Mouse (Mus musculus) spleen, postnatal 14 days (tissue): ENCODE results near the gene Ggt1.

Source experiments
- DNase-seq, 2 experiments: peaks; one replicate each; pipeline ENCODE4 v3.0.0; 2021 to 2022; ENCODE audit warnings: low spot score in 2 of 2

The Ggt1 gene

DNA sequence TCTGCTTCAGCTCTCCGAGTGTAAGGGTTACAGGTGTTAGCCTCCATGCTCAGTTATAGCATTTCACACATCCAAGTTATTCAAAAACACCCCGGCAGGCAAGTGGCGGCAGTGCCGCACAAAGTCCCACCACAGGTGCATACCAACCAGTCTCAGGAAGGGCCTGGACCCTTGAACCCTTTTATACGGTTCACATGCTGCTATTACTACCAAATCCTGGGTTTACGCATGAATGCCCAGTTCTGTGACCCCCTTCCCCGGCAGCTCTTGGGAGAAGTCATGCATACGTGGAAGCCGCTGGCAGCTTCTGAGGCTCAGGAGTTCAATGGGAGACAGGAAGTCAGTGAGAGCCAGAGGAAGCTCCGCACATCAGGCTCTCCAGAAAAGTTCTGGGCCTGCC lies 11.8 kb downstream of the Ggt1 start:
- DNase-seq, result no peak

DNA sequence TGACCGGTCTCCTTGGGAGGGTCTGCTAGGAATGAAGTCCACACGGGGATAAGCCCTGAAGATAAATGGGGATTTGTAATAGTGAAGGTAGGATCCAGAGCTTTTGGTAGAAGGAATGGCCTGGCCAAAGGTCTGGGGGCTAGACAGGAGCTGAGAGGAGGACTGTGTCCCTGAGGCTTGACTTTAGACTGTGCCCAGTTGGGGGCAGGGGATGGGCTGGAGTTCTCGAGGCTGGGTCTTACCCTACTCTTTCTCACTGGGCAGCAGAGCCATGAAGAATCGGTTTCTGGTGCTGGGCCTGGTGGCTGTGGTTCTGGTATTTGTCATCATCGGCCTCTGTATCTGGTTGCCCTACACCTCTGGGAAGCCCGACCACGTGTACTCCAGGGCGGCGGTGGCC lies 12.6 kb downstream of the Ggt1 start:
- no peak for DNase-seq

GRCm38 (mm10) chr10:75579129-75579528 lies 17.7 kb downstream of the Ggt1 start:
- no peak for DNase-seq

GRCm38 (mm10) chr10:75585876-75586552 lies 24.6 kb downstream of the Ggt1 start:
- peak; percentile 72 to 89 for DNase-seq

DNA sequence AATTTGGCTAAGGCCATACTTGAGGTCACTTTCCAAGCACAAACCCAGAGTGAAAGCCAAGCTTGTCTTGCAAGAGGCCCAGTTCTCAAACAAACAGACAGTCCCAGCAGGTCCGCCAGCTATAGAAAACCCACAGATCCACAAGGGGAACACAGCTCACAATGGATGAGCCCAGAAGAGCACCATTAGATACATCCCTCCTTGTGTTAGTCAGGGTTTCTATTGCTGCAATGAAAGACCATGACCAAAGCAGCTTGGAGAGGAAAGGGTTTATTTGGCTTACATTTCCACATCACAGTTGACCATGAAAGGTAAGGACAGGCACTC lies 25.1 kb downstream of the Ggt1 start:
- DNase-seq, result no peak

DNA sequence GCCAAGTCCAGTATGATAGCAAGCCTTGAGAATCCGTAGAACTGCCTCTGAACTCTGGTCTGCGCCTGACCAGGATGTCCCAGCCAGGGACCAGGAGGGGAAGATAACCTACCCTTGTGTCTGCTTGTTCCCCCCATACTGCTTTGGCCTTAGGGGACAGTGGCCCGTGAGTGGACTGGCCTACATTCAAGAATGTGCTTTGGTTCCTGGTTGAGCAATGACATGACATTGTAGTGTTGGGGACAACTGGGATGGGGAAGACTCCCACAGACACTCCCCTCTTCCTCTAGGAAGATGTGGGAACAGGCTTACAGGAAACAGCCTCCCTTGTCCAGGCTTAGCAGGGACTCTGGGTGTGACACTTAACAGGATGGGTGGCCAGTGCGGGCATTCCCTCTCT lies 26.4 kb downstream of the Ggt1 start:
- DNase-seq, result no peak

DNA sequence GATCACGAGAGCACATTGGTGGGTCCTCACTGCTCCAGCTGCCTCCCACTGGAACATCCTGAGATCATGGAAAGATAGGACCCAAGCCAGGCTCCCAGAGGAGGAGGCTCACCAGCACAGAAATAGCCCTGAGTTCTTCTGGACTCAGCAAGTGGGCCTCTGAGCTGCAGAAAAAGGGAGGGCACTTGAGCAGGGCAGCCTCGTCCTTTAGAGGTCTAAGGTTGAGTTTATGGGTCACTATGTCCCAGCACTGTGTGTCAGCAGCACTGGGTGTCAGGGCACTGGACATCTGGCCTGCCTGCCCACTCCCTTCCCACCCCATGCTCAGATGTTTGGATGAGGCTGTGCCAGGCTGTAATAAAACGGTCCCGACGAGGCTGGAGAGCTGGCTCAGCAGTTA lies 26.9 kb downstream of the Ggt1 start:
- no peak for DNase-seq

- no peak for DNase-seq
Observed at GRCm38 (mm10) chr10:75589129-75589528, 27.7 kb downstream of the Ggt1 start, which contains the start of gene Ggt5. TSS of gene Ggt5 (plus strand) at chr10:75589340.

DNA sequence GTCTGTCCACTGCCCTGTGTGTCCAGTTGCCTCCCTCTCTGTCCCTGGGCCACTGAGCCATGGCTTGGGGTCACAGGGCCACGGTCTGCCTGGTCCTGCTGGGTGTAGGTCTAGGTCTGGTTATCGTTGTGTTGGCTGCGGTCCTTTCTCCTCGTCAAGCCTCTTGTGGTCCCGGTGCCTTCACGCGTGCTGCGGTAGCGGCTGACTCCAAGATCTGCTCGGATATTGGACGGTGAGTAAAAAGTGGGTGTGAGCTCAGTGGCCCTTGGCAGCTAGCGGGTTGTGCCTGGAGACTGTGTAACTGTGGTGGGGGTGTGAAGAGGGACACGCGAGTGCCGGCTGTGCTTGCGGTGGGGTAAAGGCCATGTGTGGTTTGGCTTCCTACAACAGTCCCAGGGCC lies 28.2 kb downstream of the Ggt1 start:
- no peak for DNase-seq

DNA sequence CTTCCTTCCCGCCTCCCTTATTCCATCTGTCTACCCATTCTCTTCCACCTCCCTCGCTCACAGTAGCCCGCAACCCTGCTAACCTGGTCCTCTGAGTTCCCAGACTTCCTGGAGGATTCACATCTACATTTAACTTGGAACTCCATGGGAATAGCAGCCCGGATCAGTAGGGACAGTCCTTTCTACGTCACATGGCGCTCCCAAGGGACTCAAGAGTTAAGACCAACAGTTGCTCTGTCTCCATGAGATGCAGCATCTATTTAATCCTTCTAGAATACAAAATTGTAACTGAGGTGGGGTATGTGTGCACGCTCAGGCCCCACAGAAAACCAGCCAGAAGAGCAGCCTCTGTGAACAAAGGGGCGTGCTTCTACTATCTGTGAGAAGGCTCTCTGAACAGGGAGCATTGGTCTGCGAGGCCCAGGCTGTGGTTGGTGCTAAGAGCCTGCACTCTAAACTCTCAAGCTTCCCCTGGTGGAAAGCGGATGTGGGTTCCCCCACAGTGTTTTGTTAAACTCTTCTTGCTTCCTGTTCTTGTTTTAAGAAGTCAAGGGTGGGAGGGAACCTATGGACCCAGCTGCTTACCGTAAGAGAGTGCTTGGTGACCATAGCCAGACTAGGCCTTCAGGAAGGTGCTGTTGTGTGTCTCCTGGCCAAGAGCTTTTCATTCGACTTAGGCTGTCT lies 29.9 kb downstream of the Ggt1 start:
- DNase-seq, result peak; percentile 55 to 63

DNA sequence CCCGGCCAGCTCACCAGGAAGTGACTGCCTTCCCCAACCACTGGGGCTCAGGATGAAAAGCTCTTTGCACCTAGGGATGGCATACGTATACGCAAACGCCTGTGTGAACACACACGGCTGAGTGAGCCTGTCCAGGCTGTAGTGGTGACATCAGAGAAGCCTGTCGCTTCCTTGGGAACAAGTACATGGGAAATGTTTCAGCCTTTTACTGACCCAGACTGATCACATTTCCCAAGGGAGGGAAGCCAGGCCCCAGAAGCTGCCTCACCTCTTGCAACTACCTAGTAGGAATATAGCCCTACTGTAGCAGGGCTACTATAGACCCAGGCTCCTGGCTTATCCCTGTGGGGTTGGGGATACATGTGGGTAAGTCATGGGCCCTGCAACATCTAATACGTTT lies 31.2 kb downstream of the Ggt1 start:
- no peak for DNase-seq

GRCm38 (mm10) chr10:75595981-75596380 lies 34.6 kb downstream of the Ggt1 start:
- no peak for DNase-seq

GRCm38 (mm10) chr10:75600189-75600730 lies 38.9 kb downstream of the Ggt1 start:
- DNase-seq, result no peak

GRCm38 (mm10) chr10:75605162-75605846 lies 43.9 kb downstream of the Ggt1 start:
- DNase-seq, result peak in 1 of 2 experiments; percentile 35

DNA sequence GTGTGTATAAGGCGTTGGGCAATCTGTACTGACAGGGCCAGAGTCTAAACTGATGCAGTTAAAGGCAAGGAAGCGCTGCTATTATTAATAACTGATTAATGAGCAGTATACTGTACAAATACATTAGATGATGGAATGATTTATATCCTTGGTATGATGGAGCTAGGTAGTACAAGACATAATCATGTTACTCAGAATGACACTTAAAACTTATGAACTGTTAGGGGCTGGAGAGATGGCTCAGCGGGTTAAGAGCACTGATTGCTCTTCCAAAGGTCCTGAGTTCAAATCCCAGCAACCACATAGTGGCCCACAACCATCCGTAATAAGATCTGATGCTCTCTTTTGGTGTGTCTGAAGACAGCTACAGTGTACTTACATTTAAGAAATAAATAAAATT lies 45.8 kb downstream of the Ggt1 start:
- no peak for DNase-seq

DNA sequence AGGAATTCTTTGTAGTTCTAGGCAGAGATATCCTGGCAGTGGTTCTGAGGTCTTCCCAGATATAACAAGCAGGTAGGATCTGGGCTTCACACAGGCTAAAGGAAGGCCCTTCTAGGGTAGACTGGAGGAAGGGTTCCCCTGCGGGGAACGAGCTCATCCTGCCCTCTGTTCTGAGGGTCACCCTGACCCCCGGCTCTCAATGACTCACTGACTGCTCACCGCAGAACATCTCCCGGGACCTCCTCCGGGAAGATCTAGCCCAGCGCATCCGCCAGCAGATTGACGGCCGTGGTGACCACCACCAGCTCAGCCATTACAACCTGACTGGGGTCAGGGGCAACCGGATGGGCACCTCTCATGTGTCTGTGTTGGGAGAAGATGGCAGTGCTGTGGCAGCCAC lies 47.6 kb downstream of the Ggt1 start:
- no peak for DNase-seq

- DNase-seq, result no peak
Observed at GRCm38 (mm10) chr10:75610486-75610885, 49.1 kb downstream of the Ggt1 start.

- DNase-seq, result no peak
Observed at GRCm38 (mm10) chr10:75616044-75616443, 54.6 kb downstream of the Ggt1 start.

GRCm38 (mm10) chr10:75620818-75621217 lies 59.4 kb downstream of the Ggt1 start:
- DNase-seq, result no peak

- DNase-seq, result no peak
Observed at GRCm38 (mm10) chr10:75625920-75626319, 64.5 kb downstream of the Ggt1 start.

GRCm38 (mm10) chr10:75626991-75627390 lies 65.6 kb downstream of the Ggt1 start:
- no peak for DNase-seq

GRCm38 (mm10) chr10:75627490-75627889 lies 66.1 kb downstream of the Ggt1 start:
- no peak for DNase-seq

GRCm38 (mm10) chr10:75632633-75633032 lies 71.2 kb downstream of the Ggt1 start:
- no peak for DNase-seq
